Comparison of ENCODE assay signal across 23 mouse cellular contexts in the genomic region with DNA sequence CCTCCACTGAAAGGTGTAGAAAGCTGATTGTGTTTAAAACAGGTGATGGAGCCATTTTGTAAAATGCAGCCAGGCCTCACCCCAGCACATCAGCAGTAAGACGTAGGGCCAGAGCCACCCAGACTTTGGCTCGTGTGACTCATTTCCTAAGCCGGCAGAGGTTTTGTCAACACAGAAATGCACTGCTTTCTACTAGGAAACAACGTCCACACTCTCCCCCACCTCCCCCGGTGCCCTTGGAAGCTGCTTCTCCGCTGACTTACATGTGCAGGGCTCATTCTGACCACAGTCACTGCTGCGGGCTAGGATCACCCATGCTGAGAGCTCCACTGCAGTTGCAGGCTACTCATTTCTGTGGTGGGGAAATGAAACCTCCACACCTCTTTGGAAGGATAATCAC.
DNase-seq lines count a peak whose midpoint lies in the region; ATAC-seq lines count a peak whose summit lies in the region.
"Had no signal": no experiment of that assay in that cellular context is flagged by ENCODE, and none has a peak within 500 bp of the region (broad histone marks: within the 10 kb centered on the region; RNA-seq: fewer than 3 reads in every experiment).

No protein-coding gene starts in this region.

- H3K9ac ChIP-seq in hindbrain, embryonic 16.5 days (ENCODE audit: low read depth, low read length) = no peak overlapping the region
- no peak overlapping the region for H3K9ac ChIP-seq in hindbrain, embryonic 14.5 days
- H3K9ac ChIP-seq: embryonic facial prominence, embryonic 13.5 days; lung, embryonic 14.5 days had no signal

- H3K36me3 ChIP-seq in hindbrain, embryonic 16.5 days (ENCODE audit: control insufficient read depth, insufficient read depth, low read length) = no peaks in the 10 kb centered on the region
- no peaks in the 10 kb centered on the region for H3K36me3 ChIP-seq in hindbrain, embryonic 14.5 days (replicated peaks; ENCODE audit: control insufficient read depth, insufficient read depth)
- H3K36me3 ChIP-seq: embryonic facial prominence, embryonic 13.5 days; forebrain, embryonic 10.5 days; G1E had no signal

- no peaks in the 10 kb centered on the region for H3K4me1 ChIP-seq in hindbrain, embryonic 16.5 days (ENCODE audit: control insufficient read depth, insufficient read depth, low read depth, low read length)
- no peaks in the 10 kb centered on the region for H3K4me1 ChIP-seq in hindbrain, embryonic 14.5 days (replicated peaks; ENCODE audit: control insufficient read depth, insufficient read depth, low read length)
- H3K4me1 ChIP-seq: embryonic facial prominence, embryonic 13.5 days; forebrain, embryonic 10.5 days; megakaryocyte, embryonic 14.5 days had no signal

- no peak overlapping the region for H3K4me3 ChIP-seq in hindbrain, embryonic 16.5 days (ENCODE audit: low read length)
- H3K4me3 ChIP-seq in hindbrain, embryonic 14.5 days (replicated peaks; ENCODE audit: low read length) = no peak overlapping the region
- H3K4me3 ChIP-seq: embryonic facial prominence, embryonic 13.5 days; forebrain, embryonic 10.5 days; megakaryocyte, embryonic 14.5 days; myocyte had no signal

- ATAC-seq in hindbrain, embryonic 16.5 days = 0 out of 2 replicates have a peak, but pooled peaks have one; percentile 25
- no peak for ATAC-seq in hindbrain, embryonic 14.5 days (ENCODE audit: low FRiP score)
- ATAC-seq: intestine, postnatal 0 days had no signal

- H3K27me3 ChIP-seq in hindbrain, embryonic 16.5 days (replicated peaks; ENCODE audit: control insufficient read depth, insufficient read depth, low read length) = no peaks in the 10 kb centered on the region
- no peaks in the 10 kb centered on the region for H3K27me3 ChIP-seq in hindbrain, embryonic 14.5 days (ENCODE audit: control insufficient read depth, insufficient read depth, low read length)
- H3K27me3 ChIP-seq: embryonic facial prominence, embryonic 13.5 days; megakaryocyte, embryonic 14.5 days had no signal

- 73% methylated on average over 7 of the region's 7 CpGs for WGBS in hindbrain, embryonic 16.5 days
- 74% methylated on average over 7 of the region's 7 CpGs for WGBS in hindbrain, embryonic 14.5 days

- peak overlapping the region; percentile 5; the same call in 1 of the 2 replicates for H3K27ac ChIP-seq in hindbrain, embryonic 16.5 days (ENCODE audit: low read depth, low read length)
- H3K27ac ChIP-seq in hindbrain, embryonic 14.5 days = no peak overlapping the region
- H3K27ac ChIP-seq: embryonic facial prominence, embryonic 13.5 days; forebrain, embryonic 10.5 days had no signal

- H3K9me3 ChIP-seq in hindbrain, embryonic 16.5 days (ENCODE audit: control insufficient read depth, low read length) = no peaks in the 10 kb centered on the region
- H3K9me3 ChIP-seq in hindbrain, embryonic 14.5 days (ENCODE audit: control insufficient read depth, low read length) = no peaks in the 10 kb centered on the region
- H3K9me3 ChIP-seq: embryonic facial prominence, embryonic 13.5 days; forebrain, embryonic 10.5 days had no signal

- no peak overlapping the region for H3K4me2 ChIP-seq in hindbrain, embryonic 16.5 days (ENCODE audit: low read length)
- no peak overlapping the region for H3K4me2 ChIP-seq in hindbrain, embryonic 14.5 days (replicated peaks)
- H3K4me2 ChIP-seq: embryonic facial prominence, embryonic 13.5 days; heart, embryonic 11.5 days; liver, embryonic 11.5 days; lung, embryonic 14.5 days had no signal

- DNase-seq in hindbrain, embryonic 14.5 days (ENCODE audit: low spot score) = no peak
- DNase-seq in ovary, postnatal 36 days (ENCODE audit: low spot score) = peak; percentile 7
- no peak for DNase-seq in ovary, postnatal 10 days (ENCODE audit: low spot score)
- peak; percentile 64 to 66 for DNase-seq in adrenal gland, postnatal 36 days
- no peak for DNase-seq in layer of hippocampus, adult 9-10 months (ENCODE audit: low spot score)
- no peak for DNase-seq in right cerebral cortex, postnatal 4 days
- DNase-seq: cerebellum, adult 18-20 months; gastrocnemius, postnatal 14 days; heart, postnatal 4 days; kidney, postnatal 10 days; layer of hippocampus, adult 9-11 months; lung, embryonic 14.5 days; right cerebral cortex, postnatal 25 days; thymus, postnatal 25 days had no signal

Comparison
In these comparisons a context has a peak if more than half of its experiments do, and no peak if none do; other contexts are left out.
1. DNase-seq: peak in ovary, postnatal 36 days (single experiment) and adrenal gland, postnatal 36 days (2 of 2); none in hindbrain, embryonic 14.5 days (single experiment), ovary, postnatal 10 days (single experiment), layer of hippocampus, adult 9-10 months (single experiment) and right cerebral cortex, postnatal 4 days (single experiment).